Mouse (Mus musculus) olfactory bulb, adult 2 months (tissue): Measurements from ENCODE around the gene Irs3.

Experiments used
- CTCF ChIP-seq: fragments of 200-500 bp; IDR thresholded peaks from 2 replicates; pipeline ENCODE4 v1.5.1; 2012; ENCODE audit warnings: low read depth, mild to moderate bottlenecking, low read length, moderate library complexity; ENCODE audit not compliant: insufficient read depth
- POLR2A ChIP-seq: fragments of 200-500 bp; IDR thresholded peaks from 2 replicates; pipeline ENCODE4 v1.6.1; 2012; ENCODE audit warnings: mild to moderate bottlenecking, low read depth, low read length, moderate library complexity; ENCODE audit not compliant: insufficient read depth

- no peak for TF ChIP-seq POLR2A
- no peak for TF ChIP-seq CTCF
These were observed 26.1 kb upstream of the Irs3 start for GRCm38 (mm10) chr5:137671443-137672240.
